Mouse (Mus musculus): ENCODE results near the gene Hoxa2.

The Hoxa2 gene

DNA sequence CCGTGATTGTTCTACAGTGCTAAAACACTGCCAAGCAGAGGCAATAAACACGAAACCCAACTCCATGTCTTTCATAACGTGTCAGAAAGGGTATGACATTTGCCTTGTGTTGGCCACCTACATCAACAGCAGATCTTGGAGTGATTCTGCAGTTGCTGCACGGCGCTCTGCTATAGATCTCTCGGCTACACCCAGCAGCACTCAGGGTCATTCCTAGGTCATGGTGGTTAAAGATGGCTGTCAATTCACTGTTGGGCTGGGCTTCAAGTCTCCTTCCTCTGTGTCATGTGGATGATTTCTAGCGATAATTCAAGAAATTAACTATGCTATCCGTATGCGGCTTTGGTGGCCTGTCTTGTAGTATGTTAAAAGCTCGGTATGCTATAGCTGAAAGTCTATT lies 26.1 kb downstream of the Hoxa2 start:
- DNase-seq (ENCODE audit: low spot score in 2 of 2): no peak

GRCm38 (mm10) chr6:52137841-52138535 lies 26.6 kb downstream of the Hoxa2 start:
- DNase-seq (ENCODE audit: low spot score in 2 of 2): no peak

GRCm38 (mm10) chr6:52123673-52124072 lies 41.0 kb downstream of the Hoxa2 start:
- DNase-seq (ENCODE audit: low spot score in 2 of 2): no peak

GRCm38 (mm10) chr6:52121173-52121572 lies 43.5 kb downstream of the Hoxa2 start:
- no peak for DNase-seq (ENCODE audit: low spot score in 2 of 2)

DNA sequence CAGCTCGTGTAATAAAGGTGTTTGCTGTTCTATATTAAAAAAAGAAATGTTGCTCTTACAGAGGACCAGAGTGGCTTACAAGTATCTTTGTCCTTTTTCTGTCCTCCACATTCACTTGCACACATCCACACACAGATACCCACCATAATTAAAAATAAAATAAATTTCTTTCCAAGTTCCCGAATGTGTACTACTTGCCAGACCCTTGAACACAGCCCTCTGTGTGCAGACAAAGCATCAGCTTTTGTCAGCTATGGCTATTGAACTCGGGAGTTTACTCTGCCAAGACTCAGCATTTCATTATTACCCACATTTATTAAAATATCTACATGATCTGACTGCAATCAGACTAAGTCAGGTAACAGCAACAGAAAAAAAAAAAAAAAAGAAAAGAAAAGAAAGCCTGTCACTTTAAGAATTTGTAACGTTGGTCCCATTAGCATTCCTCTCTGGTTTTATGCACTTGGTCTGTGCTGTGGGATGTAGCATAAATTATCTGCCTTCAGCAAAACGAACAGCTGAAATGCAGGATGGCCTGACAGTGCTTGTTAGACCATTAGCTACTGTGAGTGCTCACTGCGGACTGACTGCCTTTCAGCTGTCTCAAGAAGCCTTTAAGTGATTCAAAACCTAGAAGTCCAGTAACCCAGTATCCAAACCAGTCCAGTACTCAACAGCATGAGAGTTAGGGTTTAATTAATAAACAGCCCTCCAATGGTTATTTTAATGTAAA lies 45.6 kb downstream of the Hoxa2 start:
- DNase-seq (ENCODE audit: low spot score in 2 of 2): no peak

DNA sequence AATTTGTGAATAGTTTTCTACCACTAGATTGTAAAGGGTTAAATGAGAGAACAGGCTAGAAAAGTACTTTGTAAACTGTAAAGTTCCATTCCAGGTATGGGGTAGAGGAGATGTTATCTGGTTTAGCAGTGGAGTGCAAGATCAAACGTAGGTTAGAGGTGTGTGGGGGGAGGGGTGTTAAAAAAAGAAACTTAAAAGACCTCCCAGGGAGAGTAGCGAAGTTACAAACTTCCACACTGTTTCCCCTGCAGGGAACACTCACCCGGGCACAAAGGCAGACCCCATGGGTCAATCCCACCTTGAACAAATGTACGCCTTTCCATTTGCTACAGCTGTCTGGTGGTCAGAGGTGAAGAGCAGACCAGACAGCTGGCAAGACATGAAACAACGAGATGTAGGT lies 48.7 kb downstream of the Hoxa2 start:
- no peak for DNase-seq (ENCODE audit: low spot score in 2 of 2)

All from frontal cortex, postnatal 25 days (tissue).